Mouse (Mus musculus) liver, postnatal 0 days (tissue): ENCODE measurements around the gene Slc51a. TPM values are rescaled to one million over a fixed set of nuclear protein-coding genes. Genes with fewer than 3 reads are reported as not detected.

Source experiments
- ATAC-seq: fragments of 200-750 bp; cut with Nextera tagmentation; 2 replicates; pipeline ENCODE4 v1.8.0; 2017; ENCODE audit warnings: mild to moderate bottlenecking, moderate library complexity
- DNase-seq: peaks from one replicate; pipeline ENCODE4 v3.0.0-alpha.2; 2016
- H3K27ac ChIP-seq: fragments of 300-500 bp; sonication (generic); 2 replicates; pipeline ENCODE4 v1.5.1; 2014; ENCODE audit warnings: antibody characterized with exemption, moderate library complexity, mild to moderate bottlenecking, low read depth
- H3K27me3 ChIP-seq: fragments of 300-500 bp; sonication (generic); 2 replicates; pipeline ENCODE4 v1.6.1; 2014; ENCODE audit warnings: low read length, control low read depth, mixed read lengths; ENCODE audit not compliant: insufficient read depth
- H3K36me3 ChIP-seq: fragments of 300-500 bp; sonication (generic); replicated peaks from 2 replicates; pipeline ENCODE4 v1.6.1; 2014; ENCODE audit warnings: mild to moderate bottlenecking, control low read depth, low read length, moderate library complexity, mixed read lengths; ENCODE audit not compliant: insufficient read depth
- H3K4me1 ChIP-seq: fragments of 300-500 bp; sonication (generic); 2 replicates; pipeline ENCODE4 v1.6.1; 2014; ENCODE audit warnings: antibody characterized with exemption, mild to moderate bottlenecking, control low read depth; ENCODE audit not compliant: insufficient read depth
- H3K4me2 ChIP-seq: fragments of 300-500 bp; sonication (generic); 2 replicates; pipeline ENCODE4 v1.6.1; 2014; ENCODE audit warnings: low read depth, mild to moderate bottlenecking, low read length, moderate library complexity, mixed read lengths
- H3K4me3 ChIP-seq: fragments of 300-500 bp; sonication (generic); 2 replicates; pipeline ENCODE4 v1.5.1; 2014; ENCODE audit warnings: low read depth, low read length
- H3K9ac ChIP-seq: fragments of 300-500 bp; sonication (generic); replicated peaks from 2 replicates; pipeline ENCODE4 v1.6.1; 2014; ENCODE audit warnings: mild to moderate bottlenecking, moderate library complexity
- H3K9me3 ChIP-seq: fragments of 300-500 bp; sonication (generic); 2 replicates; pipeline ENCODE4 v1.6.1; 2016; ENCODE audit warnings: mild to moderate bottlenecking, control low read depth, low read length, mixed read lengths
- CTCF ChIP-seq: sonication (generic); IDR thresholded peaks from 2 replicates; pipeline ENCODE4 v1.5.1; 2016; ENCODE audit warnings: antibody characterized with exemption, low read depth
- EP300 ChIP-seq: IDR thresholded peaks from 2 replicates; pipeline ENCODE4 v1.6.1; 2016; ENCODE audit warnings: antibody characterized with exemption, low read depth, mild to moderate bottlenecking
- WGBS: fragments of 180-500 bp; shearing (Covaris S2); extraction: QIAGEN DNeasy Blood & Tissue Kit; methylation state at CpG from one replicate; pipeline ENCODE4 v1.1.7; 2014; ENCODE audit not compliant: insufficient replicate concordance; 5-methylcytosine and 5-hydroxymethylcytosine counted together
- polyA plus RNA-seq: library from polyadenylated mRNA; unstranded; fragments of >200 nt; fragmentation: Nextera tagmentation; extraction: Ambion mirVana; gene quantifications from 2 replicates; pipeline ENCODE4 v1.2.1, GENCODE M21; 2015

Slc51a gene
- polyA plus RNA-seq, 1 experiment from 2014 or later: 1.0 TPM

- Histone ChIP-seq H3K4me2 (peak overlapping the region; percentile 90), H3K36me3 (0 out of 2 replicates have a peak, but pooled peaks cover 5% of the 10 kb centered on the region), H3K27ac (0 out of 2 replicates have a peak overlapping the region, but pooled peaks have one; percentile 13), H3K4me1 (peaks cover 38% of the 10 kb centered on the region), H3K9ac (no peak overlapping the region), H3K9me3 (no peaks in the 10 kb centered on the region), H3K4me3 (no peak overlapping the region), H3K27me3 (no peaks in the 10 kb centered on the region)
- no peak for DNase-seq
- ATAC-seq: no peak
- 80% methylated on average over 2 of the region's 2 CpGs for WGBS
- TF ChIP-seq EP300: no peak
- TF ChIP-seq CTCF: no peak
Observed at GRCm38 (mm10) chr16:32433138-32433537, 54.5 kb downstream of the Slc51a start.

GRCm38 (mm10) chr16:32431926-32432325 lies 55.8 kb downstream of the Slc51a start:
- H3K4me2 ChIP-seq: peak overlapping the region; percentile 90
- peak overlapping the region; percentile 98 for H3K9ac ChIP-seq
- H3K4me1 ChIP-seq: peaks cover 36% of the 10 kb centered on the region
- H3K27ac ChIP-seq: peak overlapping the region; percentile 96
- TF ChIP-seq EP300 (no peak), CTCF (no peak)
- no peaks in the 10 kb centered on the region for H3K27me3 ChIP-seq
- peak overlapping the region; percentile 95 for H3K4me3 ChIP-seq
- 77% methylated on average over 1 of the region's 1 CpGs for WGBS
- ATAC-seq (no peak), DNase-seq (no peak)
- H3K36me3 ChIP-seq: no peaks in the 10 kb centered on the region
- H3K9me3 ChIP-seq: no peaks in the 10 kb centered on the region

GRCm38 (mm10) chr16:32431047-32431591 lies 56.6 kb downstream of the Slc51a start:
- H3K9ac ChIP-seq: peak overlapping the region; percentile 98
- DNase-seq: peak; percentile 71
- H3K4me1 ChIP-seq: peaks cover 36% of the 10 kb centered on the region
- no peaks in the 10 kb centered on the region for H3K27me3 ChIP-seq
- H3K4me2 ChIP-seq: peak overlapping the region; percentile 90
- ATAC-seq: peak; percentile 68
- H3K27ac ChIP-seq: peak overlapping the region; percentile 96
- H3K4me3 ChIP-seq: peak overlapping the region; percentile 95
- TF ChIP-seq CTCF: no peak
- peak; percentile 1; the same call in 1 of the 2 replicates for TF ChIP-seq EP300
- H3K9me3 ChIP-seq: no peaks in the 10 kb centered on the region
- H3K36me3 ChIP-seq: no peaks in the 10 kb centered on the region
- WGBS: under 1% methylated on average over 28 of the region's 28 CpGs

GRCm38 (mm10) chr16:32430474-32431046 lies 57.1 kb downstream of the Slc51a start, which contains the start of gene Pcyt1a:
Gene Pcyt1a, plus strand, starts transcription at chr16:32430921.
- Histone ChIP-seq H3K4me1 (peaks cover 36% of the 10 kb centered on the region), H3K36me3 (no peaks in the 10 kb centered on the region), H3K9ac (peak within 1 kb of the TSS; percentile 98), H3K27ac (peak within 1 kb of the TSS; percentile 96), H3K4me2 (peak within 1 kb of the TSS; percentile 90), H3K27me3 (no peaks in the 10 kb centered on the region), H3K9me3 (no peaks in the 10 kb centered on the region), H3K4me3 (peak within 1 kb of the TSS; percentile 95)
- DNase-seq (peak; percentile 95), ATAC-seq (peak; percentile 96)
- WGBS: under 1% methylated on average over 54 of the region's 54 CpGs
- peak; percentile 49 for TF ChIP-seq CTCF
- peak; percentile 36; the same call in 1 of the 2 replicates for TF ChIP-seq EP300

GRCm38 (mm10) chr16:32427506-32427905 lies 60.2 kb downstream of the Slc51a start:
- Histone ChIP-seq H3K27ac (no peak overlapping the region), H3K4me3 (no peak overlapping the region), H3K36me3 (no peaks in the 10 kb centered on the region), H3K4me1 (peaks cover 15% of the 10 kb centered on the region), H3K4me2 (no peak overlapping the region), H3K9ac (no peak overlapping the region), H3K9me3 (no peaks in the 10 kb centered on the region), H3K27me3 (no peaks in the 10 kb centered on the region)
- TF ChIP-seq CTCF: no peak
- no peak for TF ChIP-seq EP300
- ATAC-seq (no peak), DNase-seq (no peak)
- 90% methylated on average over 3 of the region's 3 CpGs for WGBS

Other genes starting within 250 kb of the Slc51a start
- 3.1 and 3.4 TPM in 2 replicates for gene Fbxo45, start 240.7 kb downstream of the Slc51a start, polyA plus RNA-seq
- gene Wdr53, start 240.7 kb downstream of the Slc51a start, polyA plus RNA-seq: 10.7 and 10.8 TPM in 2 replicates
- not detected in 2 replicates for gene Smco1, start 216.4 kb downstream of the Slc51a start, polyA plus RNA-seq
- gene Rnf168, start 210.4 kb downstream of the Slc51a start, polyA plus RNA-seq: 8.7 and 10.7 TPM in 2 replicates
- 4.7 and 4.8 TPM in 2 replicates for gene Ubxn7, start 155.6 kb downstream of the Slc51a start, polyA plus RNA-seq
- gene Tm4sf19, start 87.4 kb downstream of the Slc51a start, polyA plus RNA-seq: not detected in 2 replicates
- gene Tctex1d2, start 68.2 kb downstream of the Slc51a start, polyA plus RNA-seq: 6.6 and 6.9 TPM in 2 replicates
- 25.4 and 32.9 TPM in 2 replicates for gene Pcyt1a, start 57.0 kb downstream of the Slc51a start, polyA plus RNA-seq
- gene Zdhhc19, start 8.4 kb upstream of the Slc51a start, polyA plus RNA-seq: not detected in 2 replicates
- 85.1 and 103 TPM in 2 replicates for gene Tfrc, start 121.0 kb upstream of the Slc51a start, polyA plus RNA-seq
- 2.9 and 3.5 TPM in 2 replicates for gene Tnk2, start 156.0 kb upstream of the Slc51a start, polyA plus RNA-seq
- 0.49 and 0.64 TPM in 2 replicates for gene Muc4, start 248.0 kb upstream of the Slc51a start, polyA plus RNA-seq